26 mouse cellular contexts compared by ENCODE assay signal in genomic region chr16:91104821-91105480, GRCm38 (mm10). TPM values are rescaled to one million over a fixed set of nuclear protein-coding genes. Genes with fewer than 3 reads are reported as not detected.
DNase-seq lines count a peak whose midpoint lies in the region; ATAC-seq lines count a peak whose summit lies in the region.
"Had no signal": no experiment of that assay in that cellular context is flagged by ENCODE, and none has a peak within 500 bp of the region (broad histone marks: within the 10 kb centered on the region; RNA-seq: fewer than 3 reads in every experiment).

No protein-coding gene starts in this region.

- WGBS in forebrain, embryonic 12.5 days = 3% methylated on average over 10 of the region's 10 CpGs

- no peak overlapping the region for H3K4me3 ChIP-seq in forebrain, embryonic 12.5 days (replicated peaks)
- H3K4me3 ChIP-seq: embryonic facial prominence, embryonic 13.5 days; erythroblast, embryonic 14.5 days; gastrocnemius, adult 2 months; heart, embryonic 13.5 days; liver, embryonic 13.5 days; lung, embryonic 15.5 days; megakaryocyte, embryonic 14.5 days; neural tube, embryonic 12.5 days had no signal

- peak; percentile 51 for DNase-seq in heart, adult 11 months
- DNase-seq in heart, adult 9 months (ENCODE audit: low spot score in 2 of 2) = no peak
- DNase-seq in retina, postnatal 1 day = peak; percentile 62
- DNase-seq in retina, embryonic 14.5 days (ENCODE audit: low spot score) = no peak
- DNase-seq in lung, adult 18-20 months = no peak
- DNase-seq in left cerebral cortex, postnatal 10 days (ENCODE audit: extremely low spot score in 1 of 2, low spot score in 2 of 2) = no peak
- DNase-seq: adrenal gland, postnatal 25 days; cerebellum, adult 9-10 months; gastrocnemius, adult 2 months; heart, postnatal 14 days; kidney, adult 9 months; kidney, postnatal 14 days; liver, embryonic 13.5 days; lung, postnatal 36 days had no signal

- ATAC-seq in forebrain, embryonic 12.5 days (ENCODE audit: low FRiP score) = peak; percentile 88
- ATAC-seq: CD4-positive, CD25-positive, alpha-beta regulatory T cell, adult 4 months; hindbrain, postnatal 0 days; intestine, embryonic 16.5 days had no signal

- peak overlapping the region; percentile 26 for H3K4me2 ChIP-seq in forebrain, embryonic 12.5 days
- H3K4me2 ChIP-seq: embryonic facial prominence, embryonic 13.5 days; heart, embryonic 13.5 days; liver, embryonic 13.5 days; lung, embryonic 15.5 days; neural tube, embryonic 12.5 days had no signal

- H3K27ac ChIP-seq in forebrain, embryonic 12.5 days = peak overlapping the region; percentile 74
- H3K27ac ChIP-seq: embryonic facial prominence, embryonic 13.5 days; gastrocnemius, adult 2 months; heart, embryonic 13.5 days; hindbrain, postnatal 0 days; liver, embryonic 13.5 days; lung, embryonic 15.5 days; neural tube, embryonic 12.5 days had no signal

- H3K36me3 ChIP-seq in forebrain, embryonic 12.5 days (replicated peaks) = no peaks in the 10 kb centered on the region
- H3K36me3 ChIP-seq: embryonic facial prominence, embryonic 13.5 days; heart, embryonic 13.5 days; liver, embryonic 13.5 days; lung, embryonic 15.5 days; neural tube, embryonic 12.5 days had no signal

- H3K4me1 ChIP-seq in forebrain, embryonic 12.5 days = peaks cover 37% of the 10 kb centered on the region
- H3K4me1 ChIP-seq: embryonic facial prominence, embryonic 13.5 days; heart, embryonic 13.5 days; liver, embryonic 13.5 days; lung, embryonic 15.5 days; megakaryocyte, embryonic 14.5 days; neural tube, embryonic 12.5 days had no signal

- intact Hi-C loops in left cerebral cortex, postnatal 10 days (cut with DNase I) = no loop called here

- peaks cover 10% of the 10 kb centered on the region; the same call in 1 of the 2 replicates for H3K9me3 ChIP-seq in forebrain, embryonic 12.5 days
- H3K9me3 ChIP-seq: embryonic facial prominence, embryonic 13.5 days; heart, embryonic 13.5 days; liver, embryonic 13.5 days; lung, embryonic 15.5 days; neural tube, embryonic 12.5 days had no signal

- H3K27me3 ChIP-seq in forebrain, embryonic 12.5 days = peaks cover 24% of the 10 kb centered on the region

- no peak overlapping the region for H3K9ac ChIP-seq in forebrain, embryonic 12.5 days
- H3K9ac ChIP-seq: embryonic facial prominence, embryonic 13.5 days; heart, embryonic 13.5 days; liver, embryonic 13.5 days; lung, embryonic 15.5 days; neural tube, embryonic 12.5 days had no signal

RNA-seq across cellular contexts. Expression of gene 4932438H23Rik, which starts 10.0 kb away (rescaled TPM):
- polyA plus RNA-seq in forebrain, embryonic 12.5 days (2016; fragmentation: Nextera tagmentation; extraction: Ambion mirVana) = 0.43 TPM in 1 of 2 replicates, not detected in the other
- total RNA-seq in left cerebral cortex, postnatal 10 days (2021) = under 1 TPM; 0.32 to 0.34 TPM
- total RNA-seq: adrenal gland, postnatal 25 days; common myeloid progenitor, adult 5-6 weeks had no signal
- polyA plus RNA-seq: embryonic facial prominence, embryonic 13.5 days; erythroblast, embryonic 14.5 days; heart, embryonic 13.5 days; liver, embryonic 13.5 days; spleen, adult 2 months had no signal

Comparison
In these comparisons a context has a peak if more than half of its experiments do, and no peak if none do; other contexts are left out.
1. DNase-seq: peak in heart, adult 11 months (single experiment) and retina, postnatal 1 day (single experiment); none in heart, adult 9 months (0 of 2), retina, embryonic 14.5 days (single experiment), lung, adult 18-20 months (0 of 2) and left cerebral cortex, postnatal 10 days (0 of 2).